Mouse (Mus musculus) hindbrain, embryonic 10.5 days (tissue): ENCODE measurements around the gene Rcc1. TPM values are rescaled to one million over a fixed set of nuclear protein-coding genes. Genes with fewer than 3 reads are reported as not detected.

Source experiments
- polyA plus RNA-seq: library from polyadenylated mRNA; unstranded; fragments of >200 nt; fragmentation: Nextera tagmentation; extraction: Ambion mirVana; gene quantifications from 2 replicates; pipeline ENCODE4 v1.2.1, GENCODE M21; 2016

The Rcc1 gene
- polyA plus RNA-seq, 1 experiment from 2014 or later = 116 TPM

Other genes starting within 250 kb of the Rcc1 start
- gene Oprd1, start 209.1 kb downstream of the Rcc1 start, polyA plus RNA-seq = 0.07 and 0.20 TPM in 2 replicates
- 136 and 142 TPM in 2 replicates for gene Ythdf2, start 141.3 kb downstream of the Rcc1 start, polyA plus RNA-seq
- 42.5 and 45.3 TPM in 2 replicates for gene Gmeb1, start 92.0 kb downstream of the Rcc1 start, polyA plus RNA-seq
- 60.9 and 62.1 TPM in 2 replicates for gene Taf12, start 79.2 kb downstream of the Rcc1 start, polyA plus RNA-seq
- gene Rab42, start 50.2 kb downstream of the Rcc1 start, polyA plus RNA-seq = 0.77 and 0.96 TPM in 2 replicates
- 90.6 and 91.5 TPM in 2 replicates for gene Trnau1ap, start 24.1 kb downstream of the Rcc1 start, polyA plus RNA-seq
- gene Phactr4, start 68.9 kb upstream of the Rcc1 start, polyA plus RNA-seq = 24.2 and 25.5 TPM in 2 replicates
- 29.0 and 33.3 TPM in 2 replicates for gene Med18, start 110.3 kb upstream of the Rcc1 start, polyA plus RNA-seq
- gene Sesn2, start 156.9 kb upstream of the Rcc1 start, polyA plus RNA-seq = 12.9 and 13.0 TPM in 2 replicates
- gene Atpif1, start 180.1 kb upstream of the Rcc1 start, polyA plus RNA-seq = 1,033 and 1,169 TPM in 2 replicates
- gene Dnajc8, start 181.9 kb upstream of the Rcc1 start, polyA plus RNA-seq = 202 and 214 TPM in 2 replicates
- 0.42 and 0.81 TPM in 2 replicates for gene Ptafr, start 210.5 kb upstream of the Rcc1 start, polyA plus RNA-seq